Mouse (Mus musculus) urinary bladder, postnatal 25 days (tissue): ENCODE results near the gene Asb1.

Experiments used
- DNase-seq: peaks from one replicate; pipeline ENCODE4 v3.0.0; 2022; ENCODE audit warnings: low spot score

The Asb1 gene

DNA sequence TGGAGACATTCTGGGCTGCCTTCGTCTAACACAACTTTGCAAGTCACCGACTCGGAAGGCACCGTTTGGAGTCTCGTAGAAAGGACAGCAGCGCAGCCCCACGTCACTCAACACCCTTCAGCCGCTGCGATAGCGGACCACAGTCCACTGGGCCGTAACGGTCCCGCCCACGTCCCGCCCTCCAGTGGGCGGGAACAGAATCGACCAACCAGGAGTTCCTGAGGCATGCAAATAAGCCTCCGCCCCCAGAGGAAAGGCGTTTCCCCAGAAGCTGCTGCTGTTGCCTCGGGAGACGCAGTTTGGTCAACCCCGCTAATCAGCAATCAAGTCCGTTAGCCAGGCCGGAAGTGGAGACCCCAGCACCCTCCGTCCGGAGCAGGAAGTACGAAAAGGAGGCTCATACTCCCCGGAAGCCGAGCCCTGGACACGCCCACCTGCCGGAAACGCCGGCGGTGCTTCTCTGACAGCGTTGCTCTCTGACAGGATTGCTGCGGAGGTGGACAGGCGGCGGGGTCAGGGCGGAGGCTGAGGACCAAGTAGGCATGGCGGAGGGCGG is at the start of gene Asb1:
TSS of gene Asb1 (plus strand) at position 274 of the 556 bp plus-strand sequence.
- peak; percentile 87 for DNase-seq

DNA sequence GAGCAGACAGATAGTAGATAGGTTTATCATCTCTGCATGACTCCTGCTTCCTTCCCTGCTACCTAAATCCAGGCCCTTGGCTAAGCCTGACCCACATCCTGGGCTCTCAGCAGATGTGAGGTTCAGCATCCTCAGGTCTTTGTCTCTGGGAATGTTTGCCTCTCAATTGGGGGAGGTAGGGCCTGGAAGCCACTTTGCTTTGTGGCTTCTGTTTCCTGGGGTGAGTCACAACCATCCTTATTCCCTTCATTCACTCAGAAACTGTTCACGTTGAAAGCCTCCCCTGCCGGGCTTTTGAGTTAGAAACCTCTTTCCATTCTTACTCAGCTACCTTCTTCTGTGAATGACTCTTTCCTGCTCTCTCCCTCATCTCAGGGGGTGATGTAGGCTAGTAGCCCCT is 47.6 kb upstream of the Asb1 start:
- DNase-seq = no peak

DNA sequence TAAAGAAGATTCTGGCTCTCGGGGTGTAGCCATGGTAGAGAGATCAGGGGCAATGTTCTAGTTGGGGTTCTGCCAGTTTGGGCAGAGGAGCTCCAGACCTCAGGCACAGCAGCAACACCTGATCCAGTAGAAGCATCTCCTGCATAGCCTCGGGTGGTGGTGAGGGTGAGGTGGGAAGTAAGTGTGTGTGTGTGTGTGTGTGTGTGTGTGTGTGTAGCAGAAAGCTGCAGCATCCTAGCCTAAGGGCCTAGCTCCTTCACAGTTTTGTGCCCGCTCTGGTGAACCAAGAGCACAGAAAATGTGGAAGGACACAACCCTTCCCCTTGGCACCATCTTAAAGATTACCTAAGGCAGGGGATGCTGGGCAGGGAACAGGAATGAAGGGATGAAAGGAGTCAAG is 46.4 kb upstream of the Asb1 start:
- no peak for DNase-seq

DNA sequence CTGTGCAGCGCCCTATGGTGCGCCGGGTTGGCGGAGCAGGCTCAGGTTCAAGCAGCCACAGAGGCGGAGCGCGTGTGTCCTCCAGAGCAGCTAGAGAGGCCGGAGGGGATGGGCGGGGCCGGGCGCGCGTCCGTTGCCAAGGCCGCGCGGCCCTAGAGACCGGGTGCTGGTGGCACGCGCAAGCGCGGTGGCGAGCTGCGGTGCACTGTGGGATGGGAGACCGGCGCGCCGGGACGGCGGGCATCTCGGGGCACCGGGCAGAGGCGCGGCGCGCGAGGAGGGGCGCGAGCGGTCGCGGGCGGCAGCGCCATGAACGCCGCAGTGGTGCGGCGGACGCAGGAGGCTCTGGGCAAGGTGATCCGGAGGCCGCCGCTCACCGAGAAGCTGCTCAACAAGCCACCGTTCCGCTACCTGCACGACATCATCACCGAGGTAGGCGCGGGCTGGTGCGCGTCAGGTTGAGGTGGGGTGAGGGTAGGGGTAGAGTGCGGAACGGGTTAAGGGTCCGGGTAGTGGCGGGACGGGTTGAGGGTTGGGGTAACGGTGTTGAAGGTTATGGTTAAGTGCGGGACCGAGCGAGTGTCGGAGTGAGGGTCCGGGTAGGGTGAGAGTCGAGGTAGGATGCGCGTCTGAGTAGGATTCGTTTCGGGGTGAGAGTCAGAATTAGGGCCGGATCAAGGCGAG is 45.7 kb upstream of the Asb1 start, which contains the start of gene Traf3ip1:
TSS of gene Traf3ip1 (plus strand) at position 191 of the 684 bp plus-strand sequence.
- DNase-seq = peak; percentile 93

DNA sequence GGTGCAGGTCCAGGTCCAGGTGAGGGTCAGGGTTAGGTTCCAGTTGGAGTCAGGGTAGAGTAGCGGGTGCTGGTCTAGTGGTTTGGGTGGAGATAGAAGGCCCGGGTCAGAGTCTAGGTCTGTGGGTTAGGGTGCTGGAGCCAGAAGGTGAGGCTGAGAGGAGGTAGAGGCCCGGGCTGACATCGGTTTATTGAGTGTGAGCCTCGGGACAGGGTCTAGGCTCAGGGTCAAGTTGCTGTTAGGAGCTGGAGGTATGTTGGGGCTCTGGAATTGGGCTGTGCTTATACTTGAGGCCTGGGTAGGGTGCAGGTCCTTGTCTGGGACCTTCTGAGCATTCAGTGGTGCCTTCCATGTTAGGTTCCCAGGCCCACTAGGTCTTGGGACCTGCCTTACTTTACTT is 45.0 kb upstream of the Asb1 start:
- DNase-seq = no peak

DNA sequence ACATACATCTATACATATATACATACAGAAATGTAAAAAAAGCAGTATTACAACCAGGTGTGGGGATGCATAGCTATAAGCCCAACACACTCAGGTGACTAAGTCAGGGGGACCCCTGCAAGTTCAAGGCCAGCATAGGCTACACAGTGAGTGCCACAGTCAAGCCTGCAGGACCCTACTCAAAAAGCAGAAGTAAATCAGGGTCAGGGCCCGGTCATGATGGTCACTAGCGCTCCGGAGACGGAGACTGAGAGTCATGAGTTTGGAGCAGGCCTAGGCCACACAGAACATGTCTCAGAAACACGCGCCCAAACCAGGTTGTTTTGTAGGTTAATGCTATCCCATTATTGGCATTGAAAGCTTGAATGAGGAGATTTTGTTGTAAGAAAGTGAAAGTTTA is 41.8 kb upstream of the Asb1 start:
- no peak for DNase-seq

DNA sequence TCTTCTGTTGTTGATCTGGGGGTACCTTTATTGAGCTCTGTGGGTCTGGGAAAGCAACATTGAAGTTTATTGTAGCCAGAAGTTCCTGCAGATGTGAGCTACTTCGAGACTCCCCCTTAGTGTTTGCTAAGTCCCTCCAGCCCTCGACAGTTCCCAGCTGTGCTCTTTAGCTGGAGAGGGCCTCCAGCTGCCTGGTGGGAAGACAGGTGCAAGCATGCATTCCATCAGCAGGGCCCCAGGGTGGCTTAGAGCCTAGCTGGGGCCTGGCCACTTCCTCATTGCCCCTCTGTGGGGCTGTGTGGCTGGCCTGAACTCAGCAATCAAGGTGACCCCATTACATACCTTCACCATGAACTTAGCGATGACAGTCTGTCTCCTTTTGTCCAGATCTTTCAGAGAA is 35.7 kb upstream of the Asb1 start:
- DNase-seq = no peak

DNA sequence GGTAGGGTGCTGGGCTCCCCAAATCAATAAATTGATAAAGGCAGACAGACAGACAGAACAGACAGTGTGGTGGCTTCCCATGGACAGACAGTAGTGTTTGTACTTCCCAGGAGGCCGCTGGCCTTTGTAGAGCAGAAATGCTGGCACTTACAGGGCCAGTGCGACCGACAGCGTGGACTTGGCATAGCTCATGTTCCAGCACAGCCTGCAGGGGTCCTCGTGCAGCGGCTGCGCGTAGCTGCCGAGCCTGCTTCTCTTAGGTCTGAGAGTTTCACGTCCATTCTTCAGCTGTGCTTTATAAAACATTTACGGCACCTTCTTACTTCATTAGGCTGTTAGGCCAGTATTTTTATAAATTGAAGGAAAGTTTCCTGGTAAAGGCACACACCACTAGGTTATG is 25.4 kb upstream of the Asb1 start:
- DNase-seq = no peak

DNA sequence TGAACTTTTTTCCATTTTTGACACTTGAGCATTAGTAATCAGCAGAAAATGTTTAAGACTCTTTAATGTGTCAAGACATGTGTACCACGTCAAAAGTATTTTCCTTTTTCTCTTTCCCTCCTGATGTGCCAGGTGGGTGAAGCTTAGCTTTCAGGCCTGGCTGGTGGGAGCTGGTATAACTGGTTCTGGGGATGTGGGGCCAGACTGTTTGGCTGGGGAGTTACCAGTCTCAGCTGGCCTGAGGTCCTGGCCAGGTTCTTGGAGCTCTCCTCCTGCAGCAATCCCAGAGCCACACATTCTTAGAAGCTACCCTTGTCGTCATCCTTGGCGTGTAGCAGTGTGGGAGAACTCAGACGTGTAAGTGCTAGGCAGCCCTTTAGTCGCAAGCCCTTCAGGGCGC is 24.7 kb upstream of the Asb1 start:
- peak; percentile 18 for DNase-seq

DNA sequence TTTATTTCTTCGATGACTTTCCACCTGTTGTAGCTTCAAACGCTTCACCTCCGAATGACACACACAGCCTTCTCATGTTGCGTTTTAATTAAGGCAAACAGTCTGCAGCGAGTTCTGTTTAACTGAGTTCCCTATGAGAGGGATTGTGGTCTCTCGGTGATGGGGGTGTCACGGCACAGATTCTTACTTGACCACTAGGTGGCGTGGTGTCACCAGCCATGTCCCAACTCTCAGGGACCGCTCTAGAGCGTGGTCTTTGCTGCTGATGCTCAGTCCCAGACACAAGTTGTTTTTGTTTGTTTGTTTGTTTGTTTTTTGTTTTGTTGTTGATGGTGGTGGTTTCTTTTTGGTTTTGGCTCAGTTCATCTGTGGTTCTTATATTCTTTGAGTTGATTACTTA is 16.6 kb upstream of the Asb1 start:
- DNase-seq = peak; percentile 50

DNA sequence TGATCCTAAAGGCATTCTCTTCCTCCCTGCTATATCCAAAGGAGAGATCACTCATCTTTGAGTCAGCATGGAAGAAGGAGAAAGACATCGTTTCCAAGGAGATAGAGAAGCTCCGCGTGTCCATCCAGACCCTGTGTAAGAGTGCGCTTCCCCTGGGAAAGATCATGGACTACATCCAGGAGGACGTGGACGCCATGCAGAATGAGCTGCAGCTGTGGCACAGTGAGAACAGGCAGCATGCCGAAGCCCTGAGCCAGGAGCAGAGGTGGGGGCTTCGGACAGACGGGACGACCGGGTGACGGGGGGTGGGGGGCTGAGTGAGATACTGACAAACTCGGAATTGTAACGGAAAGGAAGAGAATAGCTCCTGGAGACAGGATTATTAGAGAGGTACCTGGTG is 14.5 kb upstream of the Asb1 start:
- no peak for DNase-seq

DNA sequence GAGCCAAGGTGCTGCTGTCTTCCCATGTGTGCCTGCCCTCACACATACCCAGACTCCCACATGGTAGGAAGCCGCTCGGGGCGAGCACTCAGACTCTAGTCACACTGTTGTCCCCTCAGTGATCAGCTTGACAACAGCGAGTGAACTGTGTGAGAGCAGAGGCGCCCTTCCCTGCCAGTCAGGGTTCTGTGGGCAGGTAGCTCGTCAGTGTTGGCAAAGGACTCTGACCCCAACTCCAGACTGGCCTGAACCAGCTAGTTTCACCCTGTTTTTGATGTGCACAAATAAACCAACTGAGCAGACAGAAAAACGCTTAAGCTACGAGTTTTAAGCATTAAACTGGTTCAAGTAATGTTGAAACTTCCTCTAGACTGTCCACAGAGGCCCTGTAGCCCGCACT is 10.2 kb upstream of the Asb1 start:
- DNase-seq = no peak

DNA sequence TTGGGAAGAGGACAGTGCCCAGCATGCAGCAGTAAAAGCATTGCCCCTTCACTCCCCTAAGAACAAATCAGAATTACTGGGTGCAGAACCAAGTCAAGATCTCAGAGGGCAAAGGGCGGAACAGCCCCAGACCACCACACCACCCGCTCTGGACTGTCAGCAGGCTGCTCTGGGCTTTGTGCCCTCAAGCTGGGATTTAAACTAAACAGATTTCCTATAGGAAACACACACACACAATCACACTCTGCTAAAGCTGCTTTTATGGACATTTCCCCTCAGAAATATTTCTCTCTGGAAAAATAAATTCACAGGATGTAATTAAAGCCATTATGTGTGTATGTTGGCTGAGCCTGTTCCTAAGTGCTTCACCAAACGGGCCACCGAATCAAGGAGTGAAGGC is 8.1 kb upstream of the Asb1 start:
- no peak for DNase-seq

DNA sequence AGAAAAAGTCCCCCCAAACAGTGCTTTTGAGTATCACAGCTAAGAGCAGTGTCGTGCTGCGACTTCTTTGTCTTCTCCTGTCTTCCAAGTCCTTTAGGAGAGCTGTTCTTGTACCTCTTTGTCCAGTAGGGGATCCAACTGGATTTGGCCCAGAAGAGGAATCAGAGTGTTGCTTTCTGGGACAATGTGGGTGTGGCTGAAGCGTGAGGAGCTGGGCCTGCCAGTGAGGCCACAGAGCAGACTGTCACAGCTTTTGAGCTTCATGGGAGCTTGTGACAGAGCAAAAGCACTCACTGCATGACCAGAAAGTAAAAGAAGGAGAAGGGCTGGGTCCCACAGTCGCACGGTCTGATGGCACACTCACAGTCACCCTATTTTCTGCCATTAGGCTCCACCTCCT is 7.5 kb upstream of the Asb1 start:
- DNase-seq = no peak

DNA sequence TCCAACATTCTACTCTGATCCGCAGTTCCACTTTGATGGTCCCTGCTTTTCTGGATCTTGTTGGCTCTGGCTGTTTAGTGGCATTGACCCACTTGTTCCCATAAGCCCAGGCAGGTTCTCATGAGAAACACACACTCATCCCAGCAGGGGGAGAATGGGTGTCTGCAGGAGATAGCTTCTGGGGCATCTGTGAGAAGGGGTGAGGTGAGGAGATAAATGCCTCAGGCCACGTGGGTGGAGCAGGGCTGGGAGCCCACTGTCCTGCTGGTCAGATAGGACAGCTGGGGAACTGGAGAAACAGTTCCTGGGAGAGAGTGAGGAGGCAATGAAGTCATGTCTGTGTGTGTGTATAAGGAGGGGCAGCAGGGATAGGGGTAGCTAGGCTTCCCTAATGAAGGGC is 6.9 kb upstream of the Asb1 start:
- DNase-seq = no peak

DNA sequence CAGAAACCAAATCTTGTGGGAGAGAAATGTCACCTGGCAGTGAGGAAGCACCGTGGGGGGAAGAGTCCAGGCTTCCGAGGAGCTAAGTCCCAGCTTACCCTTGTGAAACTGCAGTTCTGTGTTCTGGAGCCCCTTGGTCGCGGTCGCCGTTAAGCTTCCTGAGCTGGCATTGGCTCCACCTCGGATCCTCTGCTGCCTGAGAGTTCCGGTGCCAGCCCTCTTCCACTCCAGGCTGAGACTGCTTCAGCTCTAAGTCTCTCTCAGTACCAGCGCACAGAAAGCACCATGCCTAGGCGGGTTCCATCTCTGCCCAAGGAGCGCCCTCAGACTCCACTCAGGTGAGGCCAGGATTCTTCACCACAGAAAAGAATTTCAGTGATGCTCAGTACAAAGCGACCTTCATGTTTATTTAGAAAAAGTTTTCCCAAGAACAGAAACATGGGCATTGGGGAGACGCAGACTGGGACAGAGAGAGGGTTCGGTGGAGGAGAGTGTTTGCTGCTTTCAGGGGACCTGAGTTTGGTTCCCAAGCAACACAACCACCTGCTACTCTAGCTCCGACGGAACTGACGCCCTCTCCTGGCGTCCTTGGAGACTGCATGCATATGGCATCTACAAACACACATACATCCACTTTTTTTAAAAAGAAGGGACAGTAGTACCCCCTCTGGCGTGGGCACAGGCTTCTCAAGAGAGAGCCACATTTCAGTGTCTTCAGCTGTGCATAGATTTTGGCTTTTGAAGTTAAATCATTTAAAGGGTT is 6.2 kb upstream of the Asb1 start:
- DNase-seq = no peak

DNA sequence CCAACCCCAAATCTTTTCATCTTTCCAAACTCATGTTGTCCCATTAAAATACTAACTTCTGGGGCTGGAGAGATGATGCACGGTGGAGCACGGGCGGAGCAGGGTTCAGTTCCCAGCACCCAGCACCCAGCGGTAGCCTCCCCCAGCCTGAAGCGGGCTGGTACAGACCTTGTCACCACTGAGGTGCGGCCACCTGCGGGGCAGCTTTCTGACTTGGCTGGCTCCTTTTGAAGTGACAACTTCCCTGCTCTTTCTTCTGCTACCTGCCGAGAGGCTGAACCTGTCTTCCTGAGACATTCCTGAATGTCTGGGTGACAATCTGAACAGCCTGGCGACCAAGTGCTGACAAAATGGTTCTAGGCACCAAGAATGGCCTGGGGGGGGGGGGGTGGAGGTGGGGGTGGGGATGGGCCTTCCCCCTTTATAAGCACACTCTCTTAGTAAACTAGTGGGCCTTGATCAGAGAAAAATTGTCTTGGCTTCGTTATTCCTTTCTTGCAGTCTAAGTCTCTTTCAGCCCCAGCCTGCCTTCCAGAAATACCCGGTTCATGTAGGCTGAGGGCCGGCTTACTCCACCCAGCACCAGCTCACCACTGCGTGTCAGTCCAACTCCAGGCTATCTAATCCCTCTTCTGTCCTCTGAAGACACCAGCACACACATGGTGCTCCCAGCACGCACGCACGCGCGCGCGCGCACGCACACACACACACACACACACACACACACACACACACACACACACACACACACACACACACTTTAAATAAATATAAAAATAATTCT is 2.4 kb upstream of the Asb1 start:
- no peak for DNase-seq

DNA sequence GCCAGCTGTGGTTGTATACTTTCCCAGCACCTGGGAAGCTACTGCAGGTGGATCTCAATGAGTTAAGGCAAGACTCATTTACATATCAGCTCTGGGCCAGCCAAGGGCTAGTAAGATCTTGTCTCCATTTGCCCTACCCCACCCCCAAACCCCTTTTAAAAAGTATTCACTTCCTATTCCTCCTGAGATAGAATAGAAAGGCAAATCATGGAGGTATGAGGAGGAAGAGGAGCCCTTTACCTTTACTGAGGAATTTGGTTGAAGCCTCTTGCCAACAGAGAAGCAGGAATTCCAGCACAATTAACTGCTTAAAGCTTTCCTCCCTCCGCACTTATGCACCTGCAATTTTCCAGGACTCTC is 1.8 kb upstream of the Asb1 start:
- DNase-seq = no peak

DNA sequence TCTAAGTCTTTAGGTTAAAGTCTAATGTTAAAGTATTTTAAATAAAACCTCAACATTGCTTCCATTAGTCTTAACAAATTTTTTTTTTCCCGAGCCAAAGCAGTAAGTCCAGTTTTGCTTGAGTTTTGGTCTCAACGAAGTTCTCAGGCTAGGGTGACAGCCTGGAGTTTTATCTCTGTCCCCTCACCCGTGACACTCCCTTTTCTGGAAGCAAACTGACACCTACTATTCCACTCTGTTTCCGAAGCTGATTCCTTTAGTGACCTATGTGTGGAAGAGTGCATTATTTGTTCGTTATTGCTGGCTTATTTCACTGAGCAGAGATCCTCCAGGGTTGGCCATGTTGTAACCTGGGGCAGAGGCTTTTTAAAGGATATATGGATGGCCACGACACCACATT is 1.1 kb upstream of the Asb1 start:
- DNase-seq = no peak

DNA sequence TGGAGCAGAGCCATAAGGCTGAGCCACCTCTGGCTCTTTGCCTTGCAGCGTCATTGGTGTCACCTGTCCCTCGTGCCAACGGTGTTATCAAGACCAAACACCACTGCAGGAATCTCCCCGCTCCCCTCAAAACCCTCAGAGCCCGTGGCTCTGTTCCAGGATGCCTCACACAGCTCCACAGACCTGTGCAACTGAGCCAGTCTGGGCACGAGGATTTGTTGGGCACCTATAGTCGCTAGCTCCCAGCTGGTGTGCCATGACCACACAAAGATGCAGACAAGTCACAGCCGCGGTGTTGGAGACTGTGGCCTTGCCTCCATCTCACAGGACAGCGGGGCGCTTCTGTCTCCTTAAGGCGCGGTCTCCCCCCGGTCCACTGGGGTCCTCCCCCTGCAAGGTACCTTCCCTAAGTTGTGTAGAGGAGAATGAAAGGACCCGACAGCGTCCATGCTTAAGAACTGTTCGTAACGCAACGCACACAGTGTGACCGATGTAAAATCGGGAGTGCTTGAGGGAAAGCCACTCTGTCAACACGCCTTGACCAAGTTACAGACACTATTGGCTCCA is 557 bp upstream of the Asb1 start:
- DNase-seq = no peak

DNA sequence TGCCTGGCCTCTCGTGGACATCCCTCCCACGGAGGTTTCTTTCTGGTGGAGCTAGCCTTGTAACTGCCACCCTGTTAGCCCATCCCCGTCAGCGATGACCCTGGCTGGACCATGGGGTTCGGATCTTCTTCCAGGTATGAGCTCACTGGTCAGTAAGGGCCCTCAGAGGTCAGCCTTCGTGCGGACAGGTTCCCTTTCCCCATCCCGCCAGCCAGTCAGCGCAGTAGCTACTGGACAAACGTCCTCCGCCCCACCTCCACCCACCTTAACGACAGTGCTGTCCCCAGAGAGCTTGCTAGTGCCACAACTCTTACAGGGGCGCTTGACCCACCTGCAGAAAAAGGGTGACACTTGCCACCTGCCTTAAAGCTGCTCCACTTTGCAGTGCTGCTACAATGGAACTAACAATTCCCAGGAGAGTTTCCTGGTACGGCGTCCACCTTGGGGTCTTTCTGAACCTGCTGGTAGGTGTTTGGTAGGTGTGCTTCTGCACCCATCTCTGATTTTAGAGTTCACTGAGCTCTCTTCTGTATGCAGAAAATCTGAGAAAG is 773 bp downstream of the Asb1 start:
- DNase-seq = no peak

DNA sequence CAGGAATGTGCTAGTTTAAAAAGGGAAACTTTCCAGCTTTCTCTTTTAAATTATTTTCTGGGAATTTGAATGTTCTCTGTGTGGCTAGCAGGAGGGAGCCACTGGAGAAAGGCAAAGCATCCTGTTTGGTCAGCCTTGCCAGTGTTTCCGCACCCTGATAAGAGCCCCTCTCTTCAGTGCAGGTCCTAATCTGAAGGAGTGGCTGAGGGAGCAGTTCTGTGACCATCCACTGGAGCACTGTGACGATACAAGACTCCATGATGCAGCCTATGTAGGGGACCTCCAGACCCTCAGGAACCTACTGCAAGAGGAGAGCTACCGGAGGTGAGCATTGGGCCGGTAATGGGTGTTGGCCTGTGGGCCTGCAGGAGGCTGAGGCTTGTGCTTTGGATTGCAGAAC is 3.6 kb downstream of the Asb1 start:
- no peak for DNase-seq
